Mouse (Mus musculus) midbrain, embryonic 15.5 days (tissue): ENCODE results near the gene Smim20. TPM values are rescaled to one million over a fixed set of nuclear protein-coding genes. Genes with fewer than 3 reads are reported as not detected.
A peak's percentile ranks its signal among the peaks of the same experiment; 100 is the strongest.

Experiments used
- ATAC-seq: fragments of 200-750 bp; cut with Nextera tagmentation; replicated peaks from 2 replicates; pipeline ENCODE4 v1.8.0; 2017; ENCODE audit warnings: moderate TSS enrichment
- H3K27ac ChIP-seq: fragments of 300-500 bp; sonication (generic); 2 replicates; pipeline ENCODE4 v1.5.1; 2015; ENCODE audit warnings: mild to moderate bottlenecking, inconsistent platforms
- H3K27me3 ChIP-seq: fragments of 300-500 bp; sonication (generic); replicated peaks from 2 replicates; pipeline ENCODE4 v1.6.1; 2015; ENCODE audit warnings: inconsistent platforms
- H3K36me3 ChIP-seq: fragments of 300-500 bp; sonication (generic); replicated peaks from 2 replicates; pipeline ENCODE4 v1.6.1; 2015; ENCODE audit warnings: inconsistent platforms
- H3K4me1 ChIP-seq: fragments of 300-500 bp; sonication (generic); 2 replicates; pipeline ENCODE4 v1.6.1; 2015; ENCODE audit warnings: inconsistent platforms
- H3K4me2 ChIP-seq: fragments of 300-500 bp; sonication (generic); 2 replicates; pipeline ENCODE4 v1.6.1; 2015; ENCODE audit warnings: inconsistent platforms, mild to moderate bottlenecking, moderate library complexity
- H3K4me3 ChIP-seq: fragments of 300-500 bp; sonication (generic); 2 replicates; pipeline ENCODE4 v1.5.1; 2015; ENCODE audit warnings: mild to moderate bottlenecking, inconsistent platforms
- H3K9ac ChIP-seq: fragments of 300-500 bp; sonication (generic); 2 replicates; pipeline ENCODE4 v1.6.1; 2015; ENCODE audit warnings: mild to moderate bottlenecking, inconsistent platforms
- H3K9me3 ChIP-seq: fragments of 300-500 bp; sonication (generic); 2 replicates; pipeline ENCODE4 v1.6.1; 2016; ENCODE audit warnings: inconsistent platforms
- WGBS: fragments of 180-500 bp; shearing (Covaris S2); methylation state at CpG from one replicate; pipeline ENCODE4 v1.1.7; 2015; ENCODE audit warnings: mixed read lengths; 5-methylcytosine and 5-hydroxymethylcytosine counted together
- polyA plus RNA-seq: library from polyadenylated mRNA; unstranded; fragments of >200 nt; fragmentation: Nextera tagmentation; extraction: Ambion mirVana; gene quantifications from 2 replicates; pipeline ENCODE4 v1.2.1, GENCODE M21; 2015

The Smim20 gene
- 67.8 and 69.4 TPM in 2 replicates for polyA plus RNA-seq

DNA sequence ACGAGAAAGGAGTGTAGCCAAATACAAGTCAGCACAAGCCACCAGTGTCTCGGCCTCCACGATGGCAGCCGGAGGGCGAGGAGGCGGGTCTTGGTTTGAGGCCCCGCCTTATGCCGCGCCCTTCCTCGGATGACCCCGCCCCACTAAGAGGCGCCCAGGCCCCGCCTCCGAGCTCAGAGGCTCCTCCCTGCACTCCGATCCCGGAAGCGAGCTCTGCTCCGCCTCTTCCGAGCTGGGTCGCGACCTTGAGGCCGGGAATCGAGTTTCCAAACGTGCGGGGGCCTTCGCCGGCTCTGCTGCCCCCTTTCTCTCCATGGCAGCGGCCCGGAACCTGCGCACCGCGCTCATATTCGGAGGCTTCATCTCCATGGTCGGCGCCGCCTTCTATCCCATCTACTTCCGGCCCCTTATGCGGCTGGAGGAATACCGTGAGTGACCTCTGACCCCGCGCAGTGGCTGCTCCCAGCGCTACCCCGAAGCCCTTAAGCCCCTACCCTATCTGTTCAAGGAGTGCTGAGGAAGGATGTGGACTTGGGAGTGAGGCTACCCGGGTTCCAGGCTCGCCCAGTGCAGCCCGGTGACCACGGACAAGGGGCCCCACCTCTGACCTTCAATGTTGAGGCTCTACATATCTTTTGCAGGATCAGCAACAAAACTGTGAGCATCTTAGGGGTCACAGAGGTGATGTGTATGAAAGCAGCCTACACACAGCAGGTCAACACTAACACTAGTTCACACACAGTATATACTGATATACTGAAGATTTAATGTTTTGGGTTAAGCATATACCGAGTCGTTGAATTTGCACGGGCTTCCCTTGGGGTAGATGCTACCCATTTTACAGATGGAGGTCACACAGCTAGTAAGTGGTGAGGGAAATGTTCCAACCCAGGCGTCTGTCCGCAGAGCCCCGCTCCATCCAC is at the start of gene Smim20:
Smim20 (plus strand) TSS at position 153 of the 923 bp plus-strand sequence.
- Histone ChIP-seq H3K27me3 (no peaks in the 10 kb centered on the region), H3K4me2 (peak within 1 kb of the TSS; percentile 87), H3K4me1 (peaks cover 19% of the 10 kb centered on the region), H3K9me3 (no peaks in the 10 kb centered on the region), H3K9ac (peak within 1 kb of the TSS; percentile 57), H3K4me3 (peak within 1 kb of the TSS; percentile 69), H3K27ac (peak within 1 kb of the TSS; percentile 63), H3K36me3 (no peaks in the 10 kb centered on the region)
- WGBS = 11% methylated on average over 53 of the region's 53 CpGs
- peak; percentile 94 for ATAC-seq

DNA sequence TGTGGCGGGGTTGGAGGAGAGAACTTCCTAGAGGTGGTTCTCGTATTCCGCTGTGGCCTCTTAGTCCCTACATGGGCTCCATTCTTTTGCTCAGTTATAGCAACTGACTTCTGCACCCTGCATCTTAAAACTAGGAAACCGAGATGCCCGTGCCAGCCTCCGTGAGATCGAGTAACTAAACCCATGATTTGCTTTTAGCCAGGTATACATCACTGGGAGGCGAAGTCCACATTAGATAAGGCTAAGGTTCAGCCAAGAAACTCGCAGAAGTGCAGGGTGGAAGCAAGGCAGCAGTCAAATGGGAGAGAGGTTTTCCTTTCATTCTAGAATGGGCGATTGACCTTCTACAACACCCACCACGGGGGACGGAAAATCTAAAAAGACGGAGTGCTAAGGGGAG is 41.4 kb upstream of the Smim20 start:
- no peaks in the 10 kb centered on the region for H3K4me1 ChIP-seq
- no peak overlapping the region for H3K4me3 ChIP-seq
- H3K36me3 ChIP-seq = no peaks in the 10 kb centered on the region
- H3K4me2 ChIP-seq = no peak overlapping the region
- H3K27ac ChIP-seq = no peak overlapping the region
- H3K9me3 ChIP-seq = no peaks in the 10 kb centered on the region
- 92% methylated on average over 13 of the region's 13 CpGs for WGBS
- H3K27me3 ChIP-seq = no peaks in the 10 kb centered on the region
- no peak overlapping the region for H3K9ac ChIP-seq
- no peak for ATAC-seq

DNA sequence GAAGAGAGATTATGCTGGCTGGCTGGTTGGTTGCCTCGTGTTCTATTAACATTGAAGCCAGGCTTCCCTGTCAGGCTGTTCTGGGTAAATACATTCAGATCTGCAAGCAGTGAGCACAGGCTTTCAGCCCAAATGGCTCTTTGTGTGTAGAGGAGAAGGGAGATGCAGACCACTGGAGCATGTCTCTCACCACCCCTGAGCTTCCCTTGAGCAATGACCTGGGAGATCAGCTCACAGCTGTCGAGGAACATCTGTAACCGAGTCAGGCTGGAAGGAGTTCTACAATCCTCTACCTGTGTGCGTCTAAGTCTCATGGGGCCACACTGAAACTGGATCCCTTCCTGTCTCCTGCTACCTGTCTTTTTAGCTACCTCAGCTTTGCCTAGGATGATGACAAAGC is 36.3 kb upstream of the Smim20 start:
- Histone ChIP-seq H3K27me3 (no peaks in the 10 kb centered on the region), H3K36me3 (no peaks in the 10 kb centered on the region), H3K4me2 (no peak overlapping the region), H3K9ac (no peak overlapping the region), H3K9me3 (no peaks in the 10 kb centered on the region), H3K4me1 (0 out of 2 replicates have a peak, but pooled peaks cover 1% of the 10 kb centered on the region), H3K4me3 (no peak overlapping the region), H3K27ac (no peak overlapping the region)
- no peak for ATAC-seq
- WGBS = 53% methylated on average over 4 of the region's 4 CpGs

- Histone ChIP-seq H3K4me1 (peaks cover 11% of the 10 kb centered on the region; the same call in 1 of the 2 replicates), H3K9ac (no peak overlapping the region), H3K27ac (no peak overlapping the region), H3K9me3 (no peaks in the 10 kb centered on the region), H3K27me3 (no peaks in the 10 kb centered on the region), H3K36me3 (no peaks in the 10 kb centered on the region), H3K4me3 (no peak overlapping the region), H3K4me2 (no peak overlapping the region)
- WGBS = 27% methylated on average over 4 of the region's 4 CpGs
- no peak for ATAC-seq
These were observed 31.3 kb upstream of the Smim20 start for GRCm38 (mm10) chr5:53235551-53235950.

GRCm38 (mm10) chr5:53236136-53236535 is 30.7 kb upstream of the Smim20 start:
- 40% methylated on average over 5 of the region's 5 CpGs for WGBS
- Histone ChIP-seq H3K27me3 (no peaks in the 10 kb centered on the region), H3K9ac (no peak overlapping the region), H3K4me1 (peaks cover 12% of the 10 kb centered on the region; the same call in 1 of the 2 replicates), H3K4me2 (no peak overlapping the region), H3K27ac (no peak overlapping the region), H3K36me3 (no peaks in the 10 kb centered on the region), H3K4me3 (no peak overlapping the region), H3K9me3 (no peaks in the 10 kb centered on the region)
- no peak for ATAC-seq

GRCm38 (mm10) chr5:53236749-53237148 is 30.1 kb upstream of the Smim20 start:
- H3K4me1 ChIP-seq = peaks cover 12% of the 10 kb centered on the region; the same call in 1 of the 2 replicates
- H3K4me3 ChIP-seq = no peak overlapping the region
- H3K27me3 ChIP-seq = no peaks in the 10 kb centered on the region
- H3K4me2 ChIP-seq = no peak overlapping the region
- H3K36me3 ChIP-seq = no peaks in the 10 kb centered on the region
- WGBS = 81% methylated on average over 7 of the region's 8 CpGs
- no peak for ATAC-seq
- H3K27ac ChIP-seq = no peak overlapping the region
- no peaks in the 10 kb centered on the region for H3K9me3 ChIP-seq
- no peak overlapping the region for H3K9ac ChIP-seq

- no peaks in the 10 kb centered on the region for H3K9me3 ChIP-seq
- WGBS = 78% methylated on average over 7 of the region's 7 CpGs
- H3K27ac ChIP-seq = no peak overlapping the region
- no peak overlapping the region for H3K9ac ChIP-seq
- no peaks in the 10 kb centered on the region for H3K27me3 ChIP-seq
- H3K4me2 ChIP-seq = no peak overlapping the region
- H3K36me3 ChIP-seq = no peaks in the 10 kb centered on the region
- H3K4me3 ChIP-seq = no peak overlapping the region
- no peak for ATAC-seq
- H3K4me1 ChIP-seq = peaks cover 12% of the 10 kb centered on the region; the same call in 1 of the 2 replicates
These were observed 28.1 kb upstream of the Smim20 start for GRCm38 (mm10) chr5:53238761-53239160.

DNA sequence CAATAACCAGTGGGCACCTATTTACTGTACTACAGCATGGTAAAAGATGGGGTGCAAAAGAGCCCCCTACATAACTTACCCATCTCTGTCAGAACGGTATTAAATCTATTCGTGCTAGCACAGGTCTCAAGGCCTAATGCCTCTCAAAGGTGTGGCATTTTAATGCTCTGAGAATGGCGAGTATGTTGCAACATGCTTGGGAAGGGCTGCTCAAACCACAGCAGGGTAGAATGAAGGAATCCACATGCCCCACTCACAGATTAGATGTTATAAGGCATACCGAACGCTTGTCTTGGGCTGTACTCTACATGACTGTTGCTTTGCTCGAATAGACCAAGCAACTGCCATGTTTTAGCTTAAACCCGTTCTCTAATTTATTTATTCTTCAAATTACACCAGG is 27.7 kb upstream of the Smim20 start:
- no peaks in the 10 kb centered on the region for H3K27me3 ChIP-seq
- no peaks in the 10 kb centered on the region for H3K36me3 ChIP-seq
- 91% methylated on average over 7 of the region's 7 CpGs for WGBS
- H3K9ac ChIP-seq = no peak overlapping the region
- H3K4me3 ChIP-seq = no peak overlapping the region
- H3K27ac ChIP-seq = no peak overlapping the region
- no peak for ATAC-seq
- H3K9me3 ChIP-seq = no peaks in the 10 kb centered on the region
- H3K4me1 ChIP-seq = peaks cover 12% of the 10 kb centered on the region; the same call in 1 of the 2 replicates
- H3K4me2 ChIP-seq = no peak overlapping the region

DNA sequence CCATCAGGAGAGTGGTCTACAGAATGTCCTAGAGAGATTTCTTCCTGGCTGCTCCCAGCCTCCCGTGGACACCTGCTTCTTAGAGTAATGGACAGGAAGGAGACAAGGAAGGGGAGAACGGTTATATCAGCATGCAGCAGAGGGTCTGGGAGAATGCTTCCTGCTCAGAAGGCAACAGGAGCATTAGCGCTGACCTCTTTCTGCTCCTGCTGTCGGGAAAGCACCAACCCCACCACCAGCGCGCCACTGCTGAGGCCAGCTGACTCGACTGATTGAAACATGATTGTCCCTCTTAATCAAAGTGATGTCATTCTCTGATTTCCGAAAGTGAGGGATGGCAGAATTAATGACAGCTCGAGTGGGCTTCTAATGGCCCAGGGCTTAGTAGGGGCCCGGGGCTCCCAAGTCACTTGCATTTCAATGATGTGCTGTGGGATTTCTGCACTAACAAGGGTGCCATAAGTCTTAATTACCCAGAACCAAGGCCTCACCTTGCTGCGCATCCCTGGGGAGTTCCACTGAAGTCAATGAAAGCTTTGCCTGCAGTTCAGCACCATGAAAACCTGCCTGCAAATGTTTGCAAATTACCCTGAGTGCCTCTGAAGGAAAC is 26.9 kb upstream of the Smim20 start:
- ATAC-seq = peak; percentile 51; the same call in 1 of the 2 replicates
- WGBS = 41% methylated on average over 11 of the region's 11 CpGs
- H3K9me3 ChIP-seq = no peaks in the 10 kb centered on the region

DNA sequence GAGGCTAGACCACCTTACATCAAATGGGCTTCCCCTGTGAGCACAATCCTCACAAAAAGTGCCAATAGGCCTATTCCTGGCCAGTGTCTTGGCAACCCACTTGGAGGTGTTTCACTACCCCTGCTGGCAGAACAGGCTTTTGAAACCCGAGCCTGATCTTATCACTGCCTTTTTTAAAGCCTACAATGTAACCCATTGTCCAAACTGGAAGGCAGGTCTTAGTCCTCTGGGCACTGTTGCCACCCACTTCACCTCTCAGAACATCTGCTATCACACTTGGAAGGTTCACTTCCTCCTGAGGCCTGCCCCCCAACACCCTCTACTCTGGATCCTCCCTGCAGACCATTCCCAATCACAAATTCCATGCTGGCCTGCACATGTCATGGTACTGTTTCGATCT is 25.8 kb upstream of the Smim20 start:
- WGBS = 56% methylated on average over 2 of the region's 2 CpGs
- Histone ChIP-seq H3K4me3 (no peak overlapping the region), H3K4me2 (no peak overlapping the region), H3K27me3 (no peaks in the 10 kb centered on the region), H3K36me3 (no peaks in the 10 kb centered on the region), H3K9ac (no peak overlapping the region), H3K27ac (no peak overlapping the region), H3K9me3 (no peaks in the 10 kb centered on the region), H3K4me1 (peaks cover 10% of the 10 kb centered on the region; the same call in 1 of the 2 replicates)
- no peak for ATAC-seq

More for the DNA sequence above, 26.9 kb upstream of the Smim20 start:
- no peak overlapping the region for H3K9ac ChIP-seq
- H3K27me3 ChIP-seq = no peaks in the 10 kb centered on the region
- H3K36me3 ChIP-seq = no peaks in the 10 kb centered on the region
- H3K4me1 ChIP-seq = peaks cover 12% of the 10 kb centered on the region; the same call in 1 of the 2 replicates
- no peak overlapping the region for H3K4me2 ChIP-seq
- H3K4me3 ChIP-seq = no peak overlapping the region
- no peak overlapping the region for H3K27ac ChIP-seq

DNA sequence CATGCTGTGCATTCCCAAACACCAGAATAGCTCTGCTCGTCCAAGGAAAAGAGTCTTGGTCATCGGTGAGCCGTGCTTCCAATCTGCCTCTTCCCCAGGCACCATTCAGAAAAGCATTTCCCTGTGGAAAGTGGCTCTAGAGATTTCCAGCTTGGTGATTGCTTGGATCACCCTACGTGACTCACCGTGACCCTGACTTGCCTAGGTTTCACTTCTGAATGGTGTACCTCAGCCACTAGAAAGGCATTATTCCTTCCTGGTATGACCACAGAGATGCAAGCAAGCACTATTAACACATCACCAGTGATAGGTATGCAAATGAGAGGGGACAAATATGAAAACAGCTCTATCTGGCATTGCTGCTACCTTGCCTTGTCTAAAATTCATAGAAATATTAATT is 24.9 kb upstream of the Smim20 start:
- Histone ChIP-seq H3K27me3 (0 out of 2 replicates have a peak, but pooled peaks cover 2% of the 10 kb centered on the region), H3K27ac (no peak overlapping the region), H3K9me3 (no peaks in the 10 kb centered on the region), H3K4me1 (peaks cover 10% of the 10 kb centered on the region; the same call in 1 of the 2 replicates), H3K9ac (no peak overlapping the region), H3K4me2 (no peak overlapping the region), H3K36me3 (no peaks in the 10 kb centered on the region), H3K4me3 (no peak overlapping the region)
- no peak for ATAC-seq
- WGBS = 77% methylated on average over 5 of the region's 5 CpGs

DNA sequence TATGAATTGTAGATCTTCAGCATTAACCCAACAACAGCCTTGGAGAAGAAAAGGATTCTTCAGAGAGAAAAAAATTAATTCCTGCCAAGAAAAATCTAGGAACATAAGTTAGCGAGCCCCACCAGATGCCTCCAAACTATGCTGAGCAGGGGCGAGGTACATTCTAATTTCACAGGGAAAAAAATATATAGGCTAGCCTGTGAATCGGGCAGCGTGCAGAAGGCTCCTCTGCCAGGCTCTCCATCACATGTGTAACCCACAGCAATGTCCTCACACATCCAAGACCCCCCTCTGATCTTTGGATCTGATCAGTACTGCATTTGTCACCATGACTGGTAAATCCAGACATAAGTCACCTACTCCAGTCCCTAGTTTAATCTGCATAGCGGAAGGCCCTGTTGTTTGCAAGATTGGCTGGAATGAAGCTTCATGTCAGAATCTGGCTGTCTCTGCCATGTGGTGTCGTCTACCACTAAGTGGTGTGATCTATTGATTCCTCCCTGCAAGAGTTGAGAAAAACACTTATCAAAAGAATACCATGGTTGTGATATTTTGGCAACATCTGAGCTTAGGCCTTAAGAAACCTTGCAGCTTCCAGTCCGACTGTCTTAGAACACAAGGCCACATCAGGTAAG is 23.9 kb upstream of the Smim20 start:
- H3K27ac ChIP-seq = no peak overlapping the region
- H3K9me3 ChIP-seq = no peaks in the 10 kb centered on the region
- H3K4me2 ChIP-seq = no peak overlapping the region
- ATAC-seq = no peak
- 0 out of 2 replicates have a peak, but pooled peaks cover 4% of the 10 kb centered on the region for H3K27me3 ChIP-seq
- H3K4me1 ChIP-seq = peaks cover 10% of the 10 kb centered on the region; the same call in 1 of the 2 replicates
- H3K9ac ChIP-seq = no peak overlapping the region
- H3K36me3 ChIP-seq = no peaks in the 10 kb centered on the region
- 89% methylated on average over 7 of the region's 7 CpGs for WGBS
- no peak overlapping the region for H3K4me3 ChIP-seq
